Mouse (Mus musculus): Measurements from ENCODE around the gene Epdr1. TPM values are rescaled to one million over a fixed set of nuclear protein-coding genes. Genes with fewer than 3 reads are reported as not detected.

Gene Epdr1
- polyA plus RNA-seq, 1 experiment from 2014 or later = 25.3 TPM

DNA sequence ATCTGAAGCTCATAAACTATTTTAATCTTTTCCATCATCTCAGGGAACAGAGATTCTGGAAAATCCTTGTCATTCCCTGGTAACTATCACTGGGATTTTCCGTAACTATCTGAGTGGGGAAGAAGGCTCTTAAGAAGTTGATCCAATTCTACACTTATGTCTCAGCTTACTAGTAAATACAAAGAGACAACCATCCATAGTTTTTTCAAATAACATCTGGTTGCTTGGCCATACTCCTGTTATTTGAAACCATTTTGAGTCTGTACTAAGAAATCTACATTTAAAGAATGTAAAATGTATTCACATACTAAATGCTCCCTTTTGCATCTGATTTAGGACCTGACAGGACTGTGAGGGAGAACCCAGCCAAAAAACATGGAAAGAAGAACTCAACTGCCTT lies 6.3 kb downstream of the Epdr1 start:
- 70% methylated on average over 1 of the region's 1 CpGs for WGBS
- H3K36me3 ChIP-seq (ENCODE audit: control insufficient read depth, insufficient read depth, low read length) = 0 out of 2 replicates have a peak, but pooled peaks cover 2% of the 10 kb centered on the region
- H3K27ac ChIP-seq (ENCODE audit: low read length) = no peak overlapping the region

DNA sequence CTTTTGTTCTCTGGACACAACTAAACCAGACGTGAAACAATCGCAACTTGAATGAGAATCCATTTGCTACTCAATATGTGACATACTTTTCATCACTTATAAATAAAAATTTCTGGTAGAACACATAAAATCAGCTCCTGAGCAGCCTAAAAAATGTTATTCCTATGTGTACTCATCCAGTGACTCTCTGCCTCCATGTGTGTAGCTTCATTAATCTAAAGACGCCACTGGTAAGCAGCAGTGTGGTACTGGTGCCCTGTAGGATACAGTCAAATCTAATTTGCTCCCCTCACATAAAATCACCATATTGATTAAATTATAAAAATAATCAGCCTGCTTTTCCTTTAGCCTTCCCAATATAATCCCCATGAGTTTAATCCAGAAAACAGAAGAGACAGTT lies 6.8 kb downstream of the Epdr1 start:
- Histone ChIP-seq H3K36me3 (ENCODE audit: control insufficient read depth, insufficient read depth, low read length) (0 out of 2 replicates have a peak, but pooled peaks cover 2% of the 10 kb centered on the region), H3K4me2 (ENCODE audit: low read length) (no peak overlapping the region), H3K9ac (ENCODE audit: low read depth, low read length) (no peak overlapping the region), H3K27ac (ENCODE audit: low read length) (no peak overlapping the region), H3K4me1 (ENCODE audit: control insufficient read depth, insufficient read depth, low read length) (peaks cover 9% of the 10 kb centered on the region), H3K9me3 (replicated peaks; ENCODE audit: control insufficient read depth, low read length, poor library complexity, severe bottlenecking) (no peaks in the 10 kb centered on the region), H3K27me3 (ENCODE audit: control insufficient read depth, insufficient read depth, low read depth, low read length) (no peaks in the 10 kb centered on the region), H3K4me3 (ENCODE audit: low read depth, low read length) (no peak overlapping the region)
- 40% methylated on average over 3 of the region's 3 CpGs for WGBS
- no peak for ATAC-seq

More for the DNA sequence above, 6.3 kb downstream of the Epdr1 start:
- Histone ChIP-seq H3K9me3 (replicated peaks; ENCODE audit: control insufficient read depth, low read length, poor library complexity, severe bottlenecking) (no peaks in the 10 kb centered on the region), H3K4me2 (ENCODE audit: low read length) (no peak overlapping the region), H3K4me3 (ENCODE audit: low read depth, low read length) (no peak overlapping the region), H3K4me1 (ENCODE audit: control insufficient read depth, insufficient read depth, low read length) (peaks cover 13% of the 10 kb centered on the region), H3K27me3 (ENCODE audit: control insufficient read depth, insufficient read depth, low read depth, low read length) (no peaks in the 10 kb centered on the region), H3K9ac (ENCODE audit: low read depth, low read length) (no peak overlapping the region)
- no peak for ATAC-seq

DNA sequence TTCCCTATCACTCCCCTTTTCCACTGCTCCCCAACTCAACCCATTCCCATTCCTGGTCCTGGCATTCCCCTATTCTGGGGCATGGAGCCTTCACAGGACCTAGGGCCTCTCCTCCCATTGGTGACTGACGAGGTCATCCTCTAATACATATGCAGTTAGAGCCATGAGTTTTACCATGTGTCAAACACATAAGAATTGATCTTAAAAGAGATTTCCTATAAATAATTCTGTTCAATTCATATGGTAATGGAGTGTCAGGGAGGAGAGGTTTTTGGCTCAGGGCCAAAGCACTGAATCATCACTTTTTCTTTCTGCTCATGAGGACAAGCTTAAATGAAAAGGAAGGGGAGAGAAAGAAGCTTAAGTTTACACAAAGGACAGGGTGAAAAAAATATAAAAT lies 7.4 kb downstream of the Epdr1 start:
- WGBS = 12% methylated on average over 1 of the region's 1 CpGs
- Histone ChIP-seq H3K27me3 (ENCODE audit: control insufficient read depth, insufficient read depth, low read depth, low read length) (no peaks in the 10 kb centered on the region), H3K27ac (ENCODE audit: low read length) (no peak overlapping the region), H3K36me3 (ENCODE audit: control insufficient read depth, insufficient read depth, low read length) (0 out of 2 replicates have a peak, but pooled peaks cover 2% of the 10 kb centered on the region), H3K4me1 (ENCODE audit: control insufficient read depth, insufficient read depth, low read length) (0 out of 2 replicates have a peak, but pooled peaks cover 4% of the 10 kb centered on the region), H3K9me3 (replicated peaks; ENCODE audit: control insufficient read depth, low read length, poor library complexity, severe bottlenecking) (no peaks in the 10 kb centered on the region), H3K4me2 (ENCODE audit: low read length) (no peak overlapping the region), H3K9ac (ENCODE audit: low read depth, low read length) (no peak overlapping the region), H3K4me3 (ENCODE audit: low read depth, low read length) (no peak overlapping the region)
- peak; percentile 36; the same call in 1 of the 2 replicates for ATAC-seq

DNA sequence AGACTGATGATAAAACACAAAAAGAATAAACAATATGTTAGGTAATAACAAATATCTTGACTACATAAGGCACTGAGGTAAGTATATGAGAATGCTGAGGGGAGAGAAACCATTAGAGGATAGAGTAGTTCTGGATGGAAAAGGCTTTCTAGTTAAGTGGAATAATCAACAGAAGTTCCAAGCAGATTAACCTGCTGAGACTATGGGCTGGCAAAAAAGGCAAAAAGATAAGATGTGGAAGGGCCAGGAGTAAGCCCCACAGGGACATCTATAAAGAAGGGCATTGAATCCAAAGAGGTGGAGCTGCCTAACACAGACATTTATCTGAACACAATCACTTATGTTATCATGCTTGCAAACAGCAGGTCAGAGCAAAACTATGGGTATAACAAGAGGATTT lies 11.6 kb downstream of the Epdr1 start:
- H3K4me1 ChIP-seq (ENCODE audit: control insufficient read depth, insufficient read depth, low read length) = no peaks in the 10 kb centered on the region
- no peak for ATAC-seq
- no peaks in the 10 kb centered on the region for H3K27me3 ChIP-seq (ENCODE audit: control insufficient read depth, insufficient read depth, low read depth, low read length)
- no peak overlapping the region for H3K4me2 ChIP-seq (ENCODE audit: low read length)
- no peak overlapping the region for H3K9ac ChIP-seq (ENCODE audit: low read depth, low read length)
- H3K27ac ChIP-seq (ENCODE audit: low read length) = no peak overlapping the region
- 0 out of 2 replicates have a peak, but pooled peaks cover 2% of the 10 kb centered on the region for H3K36me3 ChIP-seq (ENCODE audit: control insufficient read depth, insufficient read depth, low read length)
- H3K9me3 ChIP-seq (replicated peaks; ENCODE audit: control insufficient read depth, low read length, poor library complexity, severe bottlenecking) = no peaks in the 10 kb centered on the region
- H3K4me3 ChIP-seq (ENCODE audit: low read depth, low read length) = no peak overlapping the region

DNA sequence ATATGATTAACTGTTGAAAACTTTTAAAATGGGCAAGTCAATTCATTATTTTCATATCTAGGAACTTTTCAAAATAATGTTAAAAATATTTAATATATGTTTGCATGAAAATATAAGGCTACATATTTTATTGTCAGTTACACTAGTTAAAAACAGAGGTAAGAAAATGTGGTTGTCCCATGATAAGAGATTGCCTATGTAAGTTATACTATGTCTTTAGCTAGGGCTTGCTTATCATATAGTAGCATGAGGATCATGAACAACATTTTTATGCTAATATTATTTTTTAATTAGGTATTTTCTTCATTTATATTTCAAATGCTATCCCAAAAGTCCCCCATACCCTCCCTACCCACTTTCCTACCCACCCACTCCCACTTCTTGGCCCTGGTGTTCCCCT lies 14.8 kb downstream of the Epdr1 start:
- Histone ChIP-seq H3K4me2 (ENCODE audit: low read length) (no peak overlapping the region), H3K27ac (ENCODE audit: low read length) (no peak overlapping the region), H3K4me1 (ENCODE audit: control insufficient read depth, insufficient read depth, low read length) (no peaks in the 10 kb centered on the region), H3K4me3 (ENCODE audit: low read depth, low read length) (no peak overlapping the region), H3K27me3 (ENCODE audit: control insufficient read depth, insufficient read depth, low read depth, low read length) (no peaks in the 10 kb centered on the region), H3K9me3 (replicated peaks; ENCODE audit: control insufficient read depth, low read length, poor library complexity, severe bottlenecking) (no peaks in the 10 kb centered on the region), H3K9ac (ENCODE audit: low read depth, low read length) (no peak overlapping the region), H3K36me3 (ENCODE audit: control insufficient read depth, insufficient read depth, low read length) (0 out of 2 replicates have a peak, but pooled peaks cover 2% of the 10 kb centered on the region)
- no peak for ATAC-seq

DNA sequence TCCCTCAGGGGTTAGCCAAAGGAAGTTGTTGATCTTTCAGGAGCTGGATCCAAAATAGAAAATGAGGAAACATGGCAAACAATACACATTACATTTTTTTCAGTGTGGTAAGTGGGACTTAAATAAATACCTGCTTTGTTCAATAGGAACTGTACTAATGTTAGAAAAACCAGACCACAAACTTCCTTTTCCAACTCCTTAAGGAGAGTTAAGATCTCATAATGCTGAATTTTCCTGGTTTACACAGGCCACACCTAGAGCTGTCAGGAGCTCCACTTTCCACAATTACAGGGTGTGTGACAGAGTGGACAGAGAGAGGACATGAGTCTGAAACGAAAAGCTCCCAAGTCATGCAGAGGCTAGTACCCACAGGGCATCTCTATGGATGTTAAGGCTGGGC lies 16.0 kb downstream of the Epdr1 start:
- 0 out of 2 replicates have a peak, but pooled peaks cover under 1% of the 10 kb centered on the region for H3K36me3 ChIP-seq (ENCODE audit: control insufficient read depth, insufficient read depth, low read length)
- no peak for ATAC-seq
- no peak overlapping the region for H3K9ac ChIP-seq (ENCODE audit: low read depth, low read length)
- WGBS = 93% methylated on average over 1 of the region's 1 CpGs
- H3K4me1 ChIP-seq (ENCODE audit: control insufficient read depth, insufficient read depth, low read length) = no peaks in the 10 kb centered on the region
- no peak overlapping the region for H3K4me3 ChIP-seq (ENCODE audit: low read depth, low read length)
- H3K4me2 ChIP-seq (ENCODE audit: low read length) = no peak overlapping the region
- H3K27me3 ChIP-seq (ENCODE audit: control insufficient read depth, insufficient read depth, low read depth, low read length) = no peaks in the 10 kb centered on the region
- H3K9me3 ChIP-seq (replicated peaks; ENCODE audit: control insufficient read depth, low read length, poor library complexity, severe bottlenecking) = no peaks in the 10 kb centered on the region
- H3K27ac ChIP-seq (ENCODE audit: low read length) = no peak overlapping the region

DNA sequence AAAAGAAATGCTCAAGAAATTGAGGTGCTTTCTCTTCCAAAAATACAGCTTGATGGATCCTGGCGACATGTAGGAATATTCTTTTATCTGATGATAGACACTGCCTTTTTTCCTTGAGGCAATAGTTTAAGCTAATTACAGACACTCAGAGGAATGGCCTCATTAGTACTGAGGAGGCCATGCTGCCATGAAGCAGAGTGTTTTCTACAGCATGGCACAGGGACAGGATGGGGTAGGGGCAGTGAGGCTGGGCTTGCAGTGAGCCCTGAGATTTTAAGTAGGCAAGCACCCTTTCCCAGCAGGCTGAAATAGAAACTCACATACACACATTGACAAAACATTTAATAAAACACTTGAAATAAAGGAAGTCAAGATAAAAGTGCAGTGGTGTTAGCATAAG lies 17.2 kb downstream of the Epdr1 start:
- Histone ChIP-seq H3K9me3 (replicated peaks; ENCODE audit: control insufficient read depth, low read length, poor library complexity, severe bottlenecking) (no peaks in the 10 kb centered on the region), H3K36me3 (ENCODE audit: control insufficient read depth, insufficient read depth, low read length) (no peaks in the 10 kb centered on the region), H3K27ac (ENCODE audit: low read length) (no peak overlapping the region), H3K9ac (ENCODE audit: low read depth, low read length) (no peak overlapping the region), H3K4me3 (ENCODE audit: low read depth, low read length) (no peak overlapping the region), H3K4me2 (ENCODE audit: low read length) (no peak overlapping the region), H3K4me1 (ENCODE audit: control insufficient read depth, insufficient read depth, low read length) (no peaks in the 10 kb centered on the region), H3K27me3 (ENCODE audit: control insufficient read depth, insufficient read depth, low read depth, low read length) (no peaks in the 10 kb centered on the region)
- ATAC-seq = peak; percentile 45; the same call in 1 of the 2 replicates
- WGBS = 53% methylated on average over 1 of the region's 1 CpGs

DNA sequence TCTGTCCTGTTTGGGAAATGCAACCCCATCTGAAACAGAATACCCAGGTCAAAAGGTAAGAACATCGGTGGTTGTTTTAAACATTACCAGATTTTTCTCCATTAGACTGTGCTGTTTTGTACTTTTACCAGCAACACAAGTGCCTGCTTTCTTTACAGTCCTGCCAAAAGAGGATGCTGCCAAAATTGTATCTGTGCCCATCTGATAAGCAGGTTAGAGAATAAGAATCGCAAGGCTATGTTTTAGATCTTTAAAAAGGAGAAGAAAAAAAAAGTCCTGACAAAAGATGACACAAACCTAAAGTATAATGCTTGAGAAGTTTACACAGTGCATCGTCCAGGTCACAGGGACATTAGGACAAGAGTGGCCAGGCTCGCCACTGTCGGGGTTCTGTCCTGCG lies 20.5 kb downstream of the Epdr1 start:
- Histone ChIP-seq H3K4me1 (ENCODE audit: control insufficient read depth, insufficient read depth, low read length) (no peaks in the 10 kb centered on the region), H3K4me2 (ENCODE audit: low read length) (no peak overlapping the region), H3K36me3 (ENCODE audit: control insufficient read depth, insufficient read depth, low read length) (no peaks in the 10 kb centered on the region), H3K4me3 (ENCODE audit: low read depth, low read length) (no peak overlapping the region), H3K27me3 (ENCODE audit: control insufficient read depth, insufficient read depth, low read depth, low read length) (no peaks in the 10 kb centered on the region), H3K9ac (ENCODE audit: low read depth, low read length) (no peak overlapping the region), H3K9me3 (replicated peaks; ENCODE audit: control insufficient read depth, low read length, poor library complexity, severe bottlenecking) (no peaks in the 10 kb centered on the region), H3K27ac (ENCODE audit: low read length) (no peak overlapping the region)
- no peak for ATAC-seq
- 90% methylated on average over 6 of the region's 6 CpGs for WGBS

DNA sequence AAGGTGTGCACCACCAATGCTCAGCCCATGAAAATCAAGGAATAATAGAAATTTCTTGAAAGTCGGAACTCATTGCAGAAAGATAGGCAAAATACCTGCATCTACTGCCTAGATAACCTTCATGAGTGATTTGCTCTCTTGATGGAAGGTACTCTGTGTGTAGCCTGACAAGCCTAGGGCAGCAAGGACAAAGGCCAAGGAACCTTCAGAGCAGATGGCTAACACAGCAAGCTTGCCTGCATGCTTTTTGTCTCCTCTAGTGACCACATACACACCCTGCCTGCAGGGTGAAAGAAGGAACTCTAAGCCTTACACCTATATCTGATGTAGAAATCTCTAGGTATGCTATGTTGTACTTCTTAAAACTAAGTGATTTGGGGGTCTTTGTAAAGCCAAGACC lies 24.6 kb downstream of the Epdr1 start:
- no peak overlapping the region for H3K4me3 ChIP-seq (ENCODE audit: low read depth, low read length)
- H3K9me3 ChIP-seq (replicated peaks; ENCODE audit: control insufficient read depth, low read length, poor library complexity, severe bottlenecking) = no peaks in the 10 kb centered on the region
- H3K4me2 ChIP-seq (ENCODE audit: low read length) = no peak overlapping the region
- H3K4me1 ChIP-seq (ENCODE audit: control insufficient read depth, insufficient read depth, low read length) = no peaks in the 10 kb centered on the region
- no peaks in the 10 kb centered on the region for H3K27me3 ChIP-seq (ENCODE audit: control insufficient read depth, insufficient read depth, low read depth, low read length)
- 98% methylated on average over 1 of the region's 1 CpGs for WGBS
- ATAC-seq = no peak
- H3K9ac ChIP-seq (ENCODE audit: low read depth, low read length) = no peak overlapping the region
- 0 out of 2 replicates have a peak, but pooled peaks cover 2% of the 10 kb centered on the region for H3K36me3 ChIP-seq (ENCODE audit: control insufficient read depth, insufficient read depth, low read length)
- H3K27ac ChIP-seq (ENCODE audit: low read length) = no peak overlapping the region
